Mouse (Mus musculus) MEL (cell line): ENCODE measurements around the gene Krtap14. TPM values are rescaled to one million over a fixed set of nuclear protein-coding genes. Genes with fewer than 3 reads are reported as not detected.

Experiments used
- DNase-seq: peaks from one replicate; pipeline ENCODE4 v3.0.0; 2011; ENCODE audit warnings: low read depth, low spot score
- H3K27ac ChIP-seq: 2 replicates; pipeline ENCODE4 v1.5.1; 2012; ENCODE audit warnings: low read depth, mild to moderate bottlenecking, control low read depth, low read length, moderate library complexity; ENCODE audit not compliant: control insufficient read depth
- H3K27me3 ChIP-seq, 2 experiments: fragments of 150-350 bp in 1 of 2; sonication (generic) in 1 of 2; 2 replicates each; pipeline ENCODE4 v1.6.1; 2012; ENCODE audit warnings: low read length in 2 of 2, mild to moderate bottlenecking in 2 of 2, improper control_type of control experiment in 1 of 2, moderate library complexity in 1 of 2; ENCODE audit not compliant: insufficient read depth in 2 of 2, control insufficient read depth in 1 of 2
- H3K36me3 ChIP-seq, 2 experiments: 2 replicates each; pipeline ENCODE4 v1.6.1; 2012 to 2014; ENCODE audit warnings: low read length in 2 of 2, improper control_type of control experiment in 1 of 2, inconsistent platforms in 1 of 2, mild to moderate bottlenecking in 1 of 2; ENCODE audit not compliant: insufficient read depth in 2 of 2, control insufficient read depth in 1 of 2
- H3K4me1 ChIP-seq, 2 experiments: fragments of 150-350 bp in 1 of 2; sonication (generic) in 1 of 2; 2 replicates each; pipeline ENCODE4 v1.6.1; 2012; ENCODE audit warnings: low read length in 2 of 2, improper control_type of control experiment in 1 of 2, mild to moderate bottlenecking in 1 of 2; ENCODE audit not compliant: insufficient read depth in 2 of 2, control insufficient read depth in 1 of 2
- H3K4me3 ChIP-seq, 2 experiments: fragments of 150-350 bp in 1 of 2; sonication (generic) in 1 of 2; 2 replicates each; pipeline ENCODE4 v1.5.1; 2012; ENCODE audit warnings: low read depth in 2 of 2, low read length in 2 of 2, mild to moderate bottlenecking in 2 of 2, moderate library complexity in 2 of 2, control low read depth in 1 of 2, improper control_type of control experiment in 1 of 2; ENCODE audit not compliant: control insufficient read depth in 1 of 2, insufficient read depth in 1 of 2
- H3K79me2 ChIP-seq: 2 replicates; pipeline ENCODE4 v1.6.1; 2012; ENCODE audit warnings: mild to moderate bottlenecking, low read length, moderate library complexity; ENCODE audit not compliant: control insufficient read depth, poor library complexity, insufficient read depth
- H3K9ac ChIP-seq: 2 replicates; pipeline ENCODE4 v1.6.1; 2012; ENCODE audit warnings: low read depth, mild to moderate bottlenecking, control low read depth, low read length, moderate library complexity; ENCODE audit not compliant: control insufficient read depth, poor library complexity, severe bottlenecking
- H3K9me3 ChIP-seq: fragments of 150-350 bp; sonication (generic); replicated peaks from 2 replicates; pipeline ENCODE4 v1.6.1; 2012; ENCODE audit warnings: mild to moderate bottlenecking, low read length, improper control_type of control experiment, moderate library complexity; ENCODE audit not compliant: insufficient read depth
- BHLHE40 ChIP-seq: IDR thresholded peaks from 2 replicates; pipeline ENCODE4 v1.6.1; 2012; ENCODE audit warnings: low read depth, mild to moderate bottlenecking, inconsistent platforms, low read length, improper control_type of control experiment, borderline replicate concordance
- CHD1 ChIP-seq: IDR thresholded peaks from 2 replicates; pipeline ENCODE4 v1.6.1; 2012; ENCODE audit warnings: low read depth, mild to moderate bottlenecking, inconsistent platforms, low read length, improper control_type of control experiment
- CTCF ChIP-seq, 3 experiments: IDR thresholded peaks in 2 of 3; conservative IDR thresholded peaks in 1 of 3; 2 replicates each; pipeline ENCODE4 v1.5.1; 2011 to 2012; ENCODE audit warnings: low read length in 3 of 3, low read depth in 2 of 3, mild to moderate bottlenecking in 2 of 3, improper control_type of control experiment in 1 of 3, inconsistent platforms in 1 of 3, mixed read lengths in 1 of 3, moderate library complexity in 1 of 3; ENCODE audit not compliant: control insufficient read depth in 1 of 3, insufficient read depth in 1 of 3, poor library complexity in 1 of 3, severe bottlenecking in 1 of 3
- E2F4 ChIP-seq: IDR thresholded peaks from 2 replicates; pipeline ENCODE4 v1.6.1; 2011; ENCODE audit warnings: low read depth, low read length, improper control_type of control experiment, borderline replicate concordance
- ELF1 ChIP-seq: IDR thresholded peaks from 2 replicates; pipeline ENCODE4 v1.6.1; 2014; ENCODE audit warnings: low read depth, mild to moderate bottlenecking, inconsistent platforms, low read length, improper control_type of control experiment, moderate library complexity
- EP300 ChIP-seq, 2 experiments: IDR thresholded peaks; 2 replicates each; pipeline ENCODE4 v1.6.1; 2011; ENCODE audit warnings: improper control_type of control experiment in 2 of 2, low read length in 2 of 2, low read depth in 1 of 2, mild to moderate bottlenecking in 1 of 2
- GATA1 ChIP-seq: IDR thresholded peaks from 2 replicates; pipeline ENCODE4 v1.6.1; 2011; ENCODE audit warnings: low read depth, low read length, improper control_type of control experiment
- HCFC1 ChIP-seq: IDR thresholded peaks from 2 replicates; pipeline ENCODE4 v1.6.1; 2012; ENCODE audit warnings: low read depth, mild to moderate bottlenecking, inconsistent platforms, low read length, improper control_type of control experiment, moderate library complexity
- JUND ChIP-seq: IDR thresholded peaks from 2 replicates; pipeline ENCODE4 v1.6.1; 2011; ENCODE audit warnings: low read depth, mild to moderate bottlenecking, improper control_type of control experiment, low read length
- MAX ChIP-seq: IDR thresholded peaks from 2 replicates; pipeline ENCODE4 v1.6.1; 2011; ENCODE audit warnings: low read length, improper control_type of control experiment
- MAZ ChIP-seq: IDR thresholded peaks from 2 replicates; pipeline ENCODE4 v1.6.1; 2012; ENCODE audit warnings: low read depth, mild to moderate bottlenecking, inconsistent platforms, low read length, improper control_type of control experiment
- MXI1 ChIP-seq: IDR thresholded peaks from 2 replicates; pipeline ENCODE4 v1.6.1; 2011; ENCODE audit warnings: mild to moderate bottlenecking, low read depth, low read length, improper control_type of control experiment
- MYC ChIP-seq: IDR thresholded peaks from 2 replicates; pipeline ENCODE4 v1.6.1; 2011; ENCODE audit warnings: low read depth, mild to moderate bottlenecking, low read length, improper control_type of control experiment, moderate library complexity
- NELFE ChIP-seq: IDR thresholded peaks from 2 replicates; pipeline ENCODE4 v1.6.1; 2011; ENCODE audit warnings: low read depth, low read length, improper control_type of control experiment
- POLR2A ChIP-seq, 2 experiments: IDR thresholded peaks; 2 replicates each; pipeline ENCODE4 v1.6.1; 2011 to 2012; ENCODE audit warnings: low read length in 2 of 2, mild to moderate bottlenecking in 2 of 2, control low read depth in 1 of 2, improper control_type of control experiment in 1 of 2, low read depth in 1 of 2, moderate library complexity in 1 of 2; ENCODE audit not compliant: control insufficient read depth in 1 of 2, insufficient read depth in 1 of 2, poor library complexity in 1 of 2
- POLR2AphosphoS2 ChIP-seq: IDR thresholded peaks from 2 replicates; pipeline ENCODE4 v1.6.1; 2011; ENCODE audit warnings: low read length, improper control_type of control experiment
- POLR2AphosphoS5 ChIP-seq: IDR thresholded peaks from 2 replicates; pipeline ENCODE4 v1.6.1; 2012; ENCODE audit warnings: low read depth, borderline replicate concordance, mild to moderate bottlenecking, inconsistent platforms, low read length, moderate library complexity, mixed read lengths
- RAD21 ChIP-seq: IDR thresholded peaks from 2 replicates; pipeline ENCODE4 v1.6.1; 2011; ENCODE audit warnings: mild to moderate bottlenecking, low read depth, low read length, improper control_type of control experiment
- TBP ChIP-seq: IDR thresholded peaks from 2 replicates; pipeline ENCODE4 v1.8.0; 2011; ENCODE audit warnings: low read depth, low read length, improper control_type of control experiment
- UBTF ChIP-seq: IDR thresholded peaks from 2 replicates; pipeline ENCODE4 v1.6.1; 2012; ENCODE audit warnings: low read depth, mild to moderate bottlenecking, inconsistent platforms, low read length, improper control_type of control experiment, moderate library complexity, borderline replicate concordance; ENCODE audit not compliant: insufficient read depth
- USF1 ChIP-seq: IDR thresholded peaks from 2 replicates; pipeline ENCODE4 v1.6.1; 2014; ENCODE audit warnings: low read depth, mild to moderate bottlenecking, inconsistent platforms, low read length, improper control_type of control experiment, moderate library complexity
- USF2 ChIP-seq, 2 experiments: IDR thresholded peaks; 2 replicates each; pipeline ENCODE4 v1.6.1; 2011 to 2012; ENCODE audit warnings: improper control_type of control experiment in 2 of 2, low read length in 2 of 2, borderline replicate concordance in 1 of 2, inconsistent platforms in 1 of 2, low read depth in 1 of 2, mild to moderate bottlenecking in 1 of 2; ENCODE audit not compliant: insufficient read depth in 1 of 2
- ZC3H11A ChIP-seq: IDR thresholded peaks from 2 replicates; pipeline ENCODE4 v1.6.1; 2012; ENCODE audit warnings: low read depth, mild to moderate bottlenecking, inconsistent platforms, low read length, improper control_type of control experiment
- ZKSCAN1 ChIP-seq: IDR thresholded peaks from 2 replicates; pipeline ENCODE4 v1.6.1; 2012; ENCODE audit warnings: low read depth, mild to moderate bottlenecking, inconsistent platforms, low read length, improper control_type of control experiment, moderate library complexity
- polyA plus RNA-seq, 2 experiments: library from polyadenylated mRNA; stranded (reverse) in 1 of 2; unstranded in 1 of 2; fragments of >175 nt in 1 of 2; fragments of >200 nt in 1 of 2; gene quantifications; 2 replicates each; pipeline versions ENCODE4 v1.2.1 to v1.2.4; 2012; ENCODE audit warnings: low replicate concordance in 2 of 2, low read depth in 1 of 2; ENCODE audit not compliant: insufficient read length in 2 of 2, insufficient read depth in 1 of 2, missing spikeins in 1 of 2
- total RNA-seq: library from RNA; depleted of rRNA; stranded (reverse); fragments of 300-350 nt; gene quantifications from 2 replicates; pipeline ENCODE4 v1.2.3, GENCODE M21; 2012; rRNA removed

Krtap14 gene
- total RNA-seq = not detected in 2 replicates
- polyA plus RNA-seq = not detected

DNA sequence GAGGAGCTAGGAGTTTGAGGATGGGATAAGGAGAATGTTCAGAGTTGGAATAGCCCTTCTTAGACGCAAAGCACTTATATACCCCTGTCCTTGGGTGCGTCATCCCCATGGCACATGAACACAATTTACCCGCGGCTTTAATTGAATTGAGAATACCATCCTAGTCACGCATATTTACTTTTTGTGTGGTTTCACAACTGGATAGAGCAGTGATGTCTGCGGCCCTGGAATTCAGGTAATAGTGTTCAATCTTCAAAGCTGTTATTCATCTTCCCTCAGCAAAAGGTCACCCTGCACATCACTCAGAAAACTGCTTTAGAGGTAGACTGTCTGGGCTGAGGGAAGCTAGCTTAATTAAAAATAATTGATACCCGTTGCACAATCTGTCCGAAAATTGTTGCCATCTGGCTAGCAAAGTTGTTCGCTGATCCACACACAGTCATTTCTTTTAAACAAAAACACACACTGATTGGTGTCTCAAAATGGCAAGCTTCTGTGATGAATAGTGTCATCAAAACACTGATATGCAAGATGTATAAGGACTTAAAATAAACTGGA, at the start of gene Krtap14:
Gene Krtap14 (minus strand): TSS at position 51 of the 558 bp plus-strand sequence.
- H3K27ac ChIP-seq = no peak within 1 kb of the TSS
- no peak within 1 kb of the TSS for H3K9ac ChIP-seq
- H3K4me3 ChIP-seq = no peak within 1 kb of the TSS
- H3K27me3 ChIP-seq = no peaks in the 10 kb centered on the region
- no peak for DNase-seq
- no peak for TF ChIP-seq UBTF
- TF ChIP-seq NELFE = no peak
- TF ChIP-seq USF1 = no peak
- TF ChIP-seq CTCF (IDR thresholded peaks at IDR 0.05 in 2 of 3, conservative IDR thresholded peaks at IDR 0.05 in 1 of 3; ENCODE audit: control insufficient read depth in 1 of 3, insufficient read depth in 1 of 3, low read depth in 2 of 3, low read length in 3 of 3, poor library complexity in 1 of 3, severe bottlenecking in 1 of 3) = no peak
- no peak for TF ChIP-seq EP300 (IDR thresholded peaks at IDR 0.05; ENCODE audit: low read depth in 1 of 2, low read length in 2 of 2)
- TF ChIP-seq TBP = no peak
- TF ChIP-seq ZKSCAN1 = no peak
- no peak for TF ChIP-seq RAD21
- TF ChIP-seq ZC3H11A = no peak
- TF ChIP-seq MAZ = no peak
- TF ChIP-seq MYC = no peak
- TF ChIP-seq GATA1 = no peak
- no peak for TF ChIP-seq BHLHE40
- no peak for TF ChIP-seq CHD1
- no peak for TF ChIP-seq E2F4
- no peak for TF ChIP-seq ELF1
- TF ChIP-seq MXI1 = no peak
- no peak for TF ChIP-seq MAX
- H3K9me3 ChIP-seq = no peaks in the 10 kb centered on the region
- no peaks in the 10 kb centered on the region for H3K4me1 ChIP-seq
- H3K79me2 ChIP-seq = no peaks in the 10 kb centered on the region
- H3K36me3 ChIP-seq = no peaks in the 10 kb centered on the region

DNA sequence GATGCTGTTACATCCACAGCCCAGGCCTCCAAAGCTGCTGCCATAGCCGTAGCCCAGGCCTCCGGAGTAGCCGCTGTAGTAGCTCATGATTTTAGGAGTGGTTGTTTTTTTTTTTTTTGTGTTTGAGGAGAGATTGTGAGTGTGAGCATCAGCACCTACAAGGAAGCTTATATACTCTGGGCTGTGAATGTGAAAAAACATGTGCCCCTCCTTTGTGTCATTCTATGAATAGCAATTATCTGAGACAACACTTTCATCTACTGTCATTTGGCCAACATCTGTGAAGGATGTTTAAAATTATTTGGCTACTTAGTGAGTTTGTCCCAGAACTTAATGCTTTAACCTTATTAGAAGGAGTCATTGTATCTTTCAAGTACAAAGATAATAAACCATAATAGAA, 48.2 kb upstream of the Krtap14 start, which contains the start of gene Krtap19-2:
Gene Krtap19-2 (minus strand): TSS at position 101 of the 400 bp plus-strand sequence.
- TF ChIP-seq HCFC1 (no peak), POLR2AphosphoS5 (no peak), MYC (no peak), USF1 (no peak), TBP (no peak), MAZ (no peak), CTCF (IDR thresholded peaks at IDR 0.05 in 2 of 3, conservative IDR thresholded peaks at IDR 0.05 in 1 of 3; ENCODE audit: control insufficient read depth in 1 of 3, insufficient read depth in 1 of 3, low read depth in 2 of 3, low read length in 3 of 3, poor library complexity in 1 of 3, severe bottlenecking in 1 of 3) (no peak), USF2 (IDR thresholded peaks at IDR 0.05; ENCODE audit: borderline replicate concordance in 1 of 2, insufficient read depth in 1 of 2, low read depth in 1 of 2, low read length in 2 of 2) (no peak), JUND (no peak), POLR2AphosphoS2 (no peak), EP300 (IDR thresholded peaks at IDR 0.05; ENCODE audit: low read depth in 1 of 2, low read length in 2 of 2) (no peak), UBTF (no peak), RAD21 (no peak), POLR2A (IDR thresholded peaks at IDR 0.05; ENCODE audit: control insufficient read depth in 1 of 2, insufficient read depth in 1 of 2, low read depth in 1 of 2, low read length in 2 of 2, poor library complexity in 1 of 2) (no peak)
- Histone ChIP-seq H3K27me3 (no peaks in the 10 kb centered on the region), H3K27ac (no peak within 1 kb of the TSS), H3K9ac (no peak within 1 kb of the TSS), H3K4me3 (no peak within 1 kb of the TSS), H3K79me2 (no peaks in the 10 kb centered on the region), H3K9me3 (no peaks in the 10 kb centered on the region), H3K36me3 (no peaks in the 10 kb centered on the region), H3K4me1 (no peaks in the 10 kb centered on the region)
- DNase-seq = no peak
